Mouse (Mus musculus) lung, postnatal 0 days (tissue): ENCODE measurements at regions not wholly inside any gene's neighbourhood (a gene's known extent, or its start where the extent isn't known, plus 50 kb on each side); places are given as distances from the start of the nearest gene placed in this dataset.

ENCODE experiments used
- CTCF ChIP-seq: IDR thresholded peaks from 2 replicates; pipeline ENCODE4 v1.5.1; 2016; ENCODE audit warnings: antibody characterized with exemption, mild to moderate bottlenecking
- EP300 ChIP-seq: IDR thresholded peaks from 2 replicates; pipeline ENCODE4 v1.6.1; 2016; ENCODE audit warnings: antibody characterized with exemption, mild to moderate bottlenecking, control low read depth

GRCm38 (mm10) chr15:35229614-35230013, 871.9 kb upstream of the 9430069I07Rik start:
- TF ChIP-seq EP300 (no peak), CTCF (peak; percentile 47)
